Mouse (Mus musculus) urinary bladder, postnatal 36 days (tissue): ENCODE results near the gene Rsph9.

ENCODE experiments used
- DNase-seq, 2 experiments: peaks; one replicate each; pipeline ENCODE4 v3.0.0; 2022; ENCODE audit warnings: low spot score in 2 of 2, mixed read lengths in 1 of 2

Rsph9 gene

DNA sequence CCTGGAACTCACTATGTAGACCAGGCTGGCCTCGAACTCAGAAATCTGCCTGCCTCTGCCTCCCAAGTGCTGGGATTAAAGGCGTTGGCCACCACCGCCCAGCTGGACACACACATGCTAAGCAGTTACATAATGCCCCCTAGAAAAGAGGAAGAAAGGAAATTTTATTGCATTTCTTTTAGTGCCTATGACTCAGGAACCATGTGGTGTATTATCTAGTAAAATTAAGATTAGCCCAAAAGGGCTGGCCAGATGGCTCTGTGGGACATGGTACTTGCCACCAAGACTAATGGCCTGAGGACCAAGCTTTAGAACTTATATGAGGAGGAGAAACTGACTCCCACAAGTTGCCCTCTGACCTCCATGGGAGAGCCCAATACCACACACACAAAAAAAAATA lies 4.1 kb downstream of the Rsph9 start:
- DNase-seq, result no peak

GRCm38 (mm10) chr17:46138563-46139236 lies 5.3 kb downstream of the Rsph9 start:
- no peak for DNase-seq

DNA sequence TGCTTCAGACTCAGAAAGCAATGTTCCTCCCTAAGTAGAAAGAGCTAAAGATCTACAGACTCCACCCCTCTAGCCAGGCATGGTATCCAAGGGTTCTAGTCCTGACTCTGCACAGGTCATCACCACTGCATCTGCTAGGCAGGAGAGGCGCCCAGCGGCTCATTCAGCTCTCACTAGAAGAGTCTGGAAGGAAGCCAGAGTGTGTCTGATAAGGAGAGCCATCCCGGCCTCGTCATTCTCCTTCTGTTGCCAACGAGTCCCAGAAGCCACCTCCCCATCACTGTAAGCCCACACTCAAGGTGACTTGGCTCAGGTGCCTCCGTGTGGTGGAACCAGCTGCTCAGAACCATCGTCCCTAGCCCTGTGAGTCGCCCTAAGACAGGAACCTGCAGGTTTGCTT lies 11.2 kb downstream of the Rsph9 start:
- DNase-seq, result no peak

GRCm38 (mm10) chr17:46132058-46132718 lies 11.8 kb downstream of the Rsph9 start:
- DNase-seq, result peak; percentile 58 to 62

GRCm38 (mm10) chr17:46129741-46130498 lies 14.1 kb downstream of the Rsph9 start:
- peak; percentile 49 to 75 for DNase-seq

- DNase-seq, result no peak
Observed at GRCm38 (mm10) chr17:46127814-46128493, 16.1 kb downstream of the Rsph9 start.

DNA sequence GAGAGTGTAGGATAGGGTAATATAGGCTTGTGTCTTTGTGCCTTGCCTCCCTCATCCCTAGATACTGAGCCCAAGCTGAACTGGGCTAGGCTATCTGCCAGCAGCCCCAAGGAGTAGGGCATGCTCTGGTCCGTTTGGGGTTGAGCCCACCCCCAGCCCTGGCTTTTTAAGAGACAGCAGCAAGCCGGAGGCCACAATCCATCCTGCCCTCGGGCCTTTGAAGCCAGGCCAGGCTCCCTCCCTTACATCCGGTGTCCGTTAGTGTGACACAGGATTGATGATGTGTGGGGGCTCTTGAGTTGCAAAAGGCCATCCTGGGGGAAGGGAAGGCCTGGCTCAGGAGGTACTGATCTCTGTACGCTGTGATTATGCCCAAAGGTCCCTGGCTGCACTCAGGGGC lies 17.4 kb downstream of the Rsph9 start:
- no peak for DNase-seq

DNA sequence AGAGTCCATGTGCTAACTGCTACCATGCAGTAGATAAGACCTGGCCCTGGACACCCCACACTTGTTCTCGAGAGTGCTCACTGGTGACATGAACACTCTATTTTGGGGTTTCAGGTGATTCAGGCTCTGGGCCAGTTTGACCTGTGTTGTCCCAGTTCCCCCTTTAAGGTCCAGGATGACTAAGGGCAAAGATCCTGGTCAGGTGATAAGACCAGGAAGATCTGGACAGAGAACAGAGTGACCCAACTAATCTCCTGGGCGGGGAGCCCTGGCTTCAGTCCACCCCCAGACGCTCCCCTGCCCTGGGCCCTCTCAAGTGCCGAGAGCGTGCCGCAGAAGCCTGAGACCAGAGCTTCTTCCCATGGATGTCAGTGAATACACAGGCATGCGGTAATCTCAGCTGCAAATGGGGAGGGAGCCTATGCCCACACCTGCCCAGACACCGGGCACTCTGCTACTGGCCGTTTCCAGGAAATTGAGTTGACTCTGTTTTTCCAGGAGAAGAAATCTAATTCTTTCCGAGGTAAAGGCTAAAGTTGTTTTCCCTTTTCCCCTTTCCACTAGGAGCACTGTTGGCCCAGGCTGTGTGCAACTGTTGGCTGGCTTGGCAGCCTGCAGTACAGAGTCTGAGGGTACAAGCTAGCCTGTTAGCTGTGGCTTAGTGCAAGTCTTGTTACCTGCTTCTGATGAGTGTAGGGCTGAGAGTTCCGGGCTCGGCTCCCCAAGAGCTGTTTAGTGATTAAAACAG lies 19.9 kb downstream of the Rsph9 start:
- no peak for DNase-seq

GRCm38 (mm10) chr17:46123285-46123684 lies 20.7 kb downstream of the Rsph9 start:
- no peak for DNase-seq

DNA sequence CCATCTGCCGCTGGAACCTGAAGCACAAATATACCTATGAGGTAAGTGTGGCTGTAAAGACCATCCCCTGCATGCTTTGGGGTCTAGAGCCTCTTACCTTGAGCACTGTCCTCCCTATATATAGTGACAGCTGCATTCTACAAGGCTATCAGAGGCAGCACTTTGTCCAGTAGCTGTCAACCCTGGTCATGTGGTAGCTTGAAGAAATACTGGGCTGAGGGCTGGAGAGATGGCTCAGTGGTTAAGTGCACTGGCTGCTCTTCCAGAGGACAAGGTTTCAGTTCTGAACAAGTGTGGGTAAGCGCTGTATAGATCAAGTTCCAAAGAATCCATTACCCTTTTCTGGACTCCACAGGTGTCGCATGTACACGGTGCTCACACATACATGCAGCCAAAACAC lies 21.2 kb downstream of the Rsph9 start:
- no peak for DNase-seq

- no peak for DNase-seq
Observed at GRCm38 (mm10) chr17:46119641-46120040, 24.4 kb downstream of the Rsph9 start.

- no peak for DNase-seq
Observed at GRCm38 (mm10) chr17:46118423-46118850, 25.6 kb downstream of the Rsph9 start.

- peak in 1 of 2 experiments; percentile 58 for DNase-seq
Observed at GRCm38 (mm10) chr17:46117623-46118422, 26.2 kb downstream of the Rsph9 start.

DNA sequence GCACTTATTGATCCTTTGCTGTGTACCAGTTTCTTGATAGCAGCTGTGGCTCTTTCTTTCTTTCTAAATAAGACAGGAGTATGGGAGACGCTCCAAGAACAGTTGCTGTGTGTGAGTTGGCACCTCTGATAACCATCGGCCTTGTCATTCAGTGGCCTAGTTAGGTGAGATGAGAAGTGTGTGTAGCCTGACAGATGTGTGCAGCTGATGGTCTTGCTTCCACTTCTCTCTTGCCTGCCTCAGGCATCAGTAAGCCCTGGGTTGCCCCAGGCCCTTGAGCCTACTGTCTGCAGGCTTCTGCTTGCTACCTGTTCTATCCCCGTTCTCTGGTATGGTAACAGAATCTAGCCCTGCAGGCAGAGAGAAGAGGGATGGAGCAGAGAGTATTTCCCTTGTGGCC lies 27.1 kb downstream of the Rsph9 start:
- no peak for DNase-seq

DNA sequence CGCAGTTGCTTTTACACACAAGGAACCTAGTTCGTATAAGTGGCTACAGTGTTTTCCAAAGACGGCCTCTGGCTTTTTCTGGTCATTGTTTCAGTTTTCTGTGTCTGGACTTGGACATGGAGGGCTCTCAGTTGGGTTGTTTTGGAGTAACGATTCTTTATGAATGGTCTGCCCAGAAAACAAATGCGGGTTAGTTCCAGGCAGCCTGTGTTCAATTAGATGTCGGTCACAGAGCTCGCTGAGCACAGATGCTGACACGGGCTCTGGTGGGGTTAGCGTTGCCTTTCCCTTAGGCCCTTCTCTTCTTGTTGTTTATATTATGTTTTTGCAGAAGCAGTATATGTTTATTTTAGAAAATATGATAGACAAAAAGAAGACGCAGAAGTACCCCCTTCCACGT lies 27.9 kb downstream of the Rsph9 start:
- no peak for DNase-seq

DNA sequence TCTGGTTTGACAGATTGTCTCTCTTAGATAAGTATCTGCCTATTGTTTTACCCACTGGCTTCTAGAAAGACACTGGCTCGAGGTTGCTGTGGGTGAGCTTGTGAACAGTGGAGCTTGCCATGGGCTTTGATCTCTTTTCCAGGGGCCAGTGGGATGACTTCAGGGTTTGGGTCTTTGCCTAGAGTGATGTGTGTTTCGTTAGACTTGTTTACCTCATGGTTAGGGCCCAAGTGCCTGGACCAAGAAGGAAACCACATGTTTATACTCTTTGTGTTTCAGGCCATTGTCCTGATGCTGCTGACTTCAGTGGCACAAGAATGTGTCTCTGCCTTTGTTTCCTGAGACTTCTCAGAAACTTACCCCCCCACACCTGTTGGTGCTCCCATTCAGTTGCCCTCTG lies 28.5 kb downstream of the Rsph9 start:
- no peak for DNase-seq

DNA sequence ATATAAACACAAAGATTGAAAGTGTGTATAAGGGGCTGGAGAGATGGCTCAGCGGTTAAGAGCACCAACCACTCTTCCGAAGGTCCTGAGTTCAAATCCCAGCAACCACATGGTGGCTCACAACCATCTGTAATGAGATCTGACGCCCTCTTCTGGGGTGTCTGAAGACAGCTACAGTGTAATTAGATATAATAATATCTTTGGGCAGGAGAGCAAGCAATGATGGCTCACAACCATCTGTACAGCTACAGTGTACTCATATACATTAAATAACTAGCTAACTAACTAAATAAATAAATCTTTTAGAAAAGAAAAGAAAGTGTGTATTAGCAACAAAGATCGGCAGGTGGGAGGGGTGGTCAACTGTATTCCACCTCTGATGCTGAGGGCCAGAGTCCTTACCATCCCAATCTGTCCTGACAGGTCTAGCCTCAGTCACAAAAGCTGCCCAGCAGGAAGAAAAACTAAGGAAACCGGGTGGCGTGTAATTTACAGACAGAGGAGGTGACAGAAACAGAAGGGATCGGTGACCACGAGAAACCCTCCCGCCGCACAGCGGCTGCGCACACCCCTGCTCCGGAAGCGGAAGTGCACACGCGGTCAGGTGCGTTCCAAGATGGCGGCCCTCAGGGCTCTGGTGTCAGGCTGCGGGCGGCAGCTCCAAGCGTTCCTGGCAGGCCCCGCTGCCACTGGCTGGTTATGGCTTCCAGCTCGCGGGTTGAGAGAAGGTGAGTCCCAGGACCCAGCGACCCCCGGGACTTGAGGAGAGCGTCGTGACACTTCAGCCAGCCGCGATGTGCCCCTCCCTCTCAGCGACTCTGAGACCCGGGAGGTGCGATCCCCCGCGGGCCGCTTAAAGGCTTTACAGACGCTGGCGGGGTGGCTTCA lies 33.4 kb downstream of the Rsph9 start, which contains the start of gene Mrps18a:
Gene Mrps18a, plus strand, starts transcription at position 585 of the 888 bp plus-strand sequence.
- DNase-seq, result peak; percentile 59 to 83

DNA sequence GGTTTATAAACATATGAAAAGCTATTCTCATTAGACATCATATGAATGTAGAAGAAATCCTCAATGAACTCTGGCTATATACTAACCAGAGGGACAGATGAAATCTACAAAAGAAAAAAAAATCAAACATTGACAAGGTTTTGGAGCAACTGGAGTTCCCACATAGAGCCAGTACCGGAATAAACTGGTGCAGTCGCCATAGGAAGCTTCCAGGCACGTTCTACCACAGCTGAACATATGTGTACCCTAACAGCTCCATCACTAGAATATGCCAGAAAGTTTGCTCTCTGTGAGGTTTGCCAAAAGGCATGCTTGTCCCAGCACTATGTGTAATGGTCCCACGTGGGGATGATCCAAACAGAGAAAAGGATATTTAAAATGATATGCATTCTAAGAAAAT lies 35.7 kb downstream of the Rsph9 start:
- no peak for DNase-seq

GRCm38 (mm10) chr17:46104487-46104886 lies 39.5 kb downstream of the Rsph9 start:
- no peak for DNase-seq
